Mouse (Mus musculus): ENCODE measurements at regions not wholly inside any gene's neighbourhood (a gene's known extent, or its start where the extent isn't known, plus 50 kb on each side); places are given as distances from the start of the nearest gene placed in this dataset.
A peak's percentile ranks its signal among the peaks of the same experiment; 100 is the strongest.

DNA sequence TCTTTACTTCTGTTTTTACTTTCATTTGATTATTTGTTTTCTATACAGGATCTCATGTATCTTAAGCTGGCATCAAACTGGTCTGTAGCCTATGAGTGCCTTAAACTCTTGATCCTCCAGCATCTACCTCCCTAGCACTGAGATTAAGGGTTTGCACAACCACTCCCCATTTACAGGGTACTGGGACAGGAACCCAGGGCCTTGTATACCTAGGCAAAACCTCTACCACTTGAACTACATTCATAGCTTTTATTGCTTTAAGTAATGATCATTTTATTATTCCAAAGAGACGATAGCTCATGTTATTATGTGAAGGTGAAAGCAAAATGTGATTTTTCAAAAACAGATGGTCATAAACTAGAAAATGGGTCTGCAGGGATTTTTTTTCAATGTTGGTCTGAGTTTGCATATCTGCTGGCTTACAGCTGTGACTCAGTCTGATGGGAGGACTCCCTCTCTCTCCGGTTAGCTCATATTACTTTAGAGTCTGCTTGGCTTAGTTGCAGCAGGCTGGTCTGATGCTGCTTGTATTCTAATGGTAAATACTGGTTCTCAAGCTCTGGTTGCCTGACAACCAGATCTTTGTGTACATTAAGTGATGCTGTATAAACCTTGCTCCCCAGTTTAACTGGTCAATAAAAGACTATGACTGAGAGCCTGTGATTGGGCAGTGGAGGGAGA lies 735.5 kb downstream of the Tmem132b start:
- no peak for TF ChIP-seq POLR2A (IDR thresholded peaks at IDR 0.05; ENCODE audit: borderline replicate concordance, extremely low read depth, insufficient read depth, insufficient read length)
- H3K36me3 ChIP-seq (ENCODE audit: control insufficient read depth, insufficient read depth, low read length), result no peaks in the 10 kb centered on the region
- ATAC-seq (ENCODE audit: low FRiP score, low read depth), result peak; percentile 92
- H3K4me3 ChIP-seq (replicated peaks; ENCODE audit: low read length), result no peak overlapping the region
- peak; percentile 48 for DNase-seq (ENCODE audit: low spot score)
- H3K9me3 ChIP-seq (ENCODE audit: control insufficient read depth, low read length), result no peaks in the 10 kb centered on the region
- H3K27me3 ChIP-seq (ENCODE audit: control insufficient read depth, insufficient read depth, low read length), result no peaks in the 10 kb centered on the region
- H3K4me1 ChIP-seq (ENCODE audit: control insufficient read depth, insufficient read depth, low read length), result no peaks in the 10 kb centered on the region
- H3K9ac ChIP-seq (ENCODE audit: low read depth, low read length, severe bottlenecking), result no peak overlapping the region
- no peak overlapping the region for H3K27ac ChIP-seq (replicated peaks; ENCODE audit: low read depth, low read length)
- 25% methylated on average over 2 of the region's 2 CpGs for WGBS
- no peak overlapping the region for H3K4me2 ChIP-seq (replicated peaks; ENCODE audit: low read depth, low read length, severe bottlenecking)

DNA sequence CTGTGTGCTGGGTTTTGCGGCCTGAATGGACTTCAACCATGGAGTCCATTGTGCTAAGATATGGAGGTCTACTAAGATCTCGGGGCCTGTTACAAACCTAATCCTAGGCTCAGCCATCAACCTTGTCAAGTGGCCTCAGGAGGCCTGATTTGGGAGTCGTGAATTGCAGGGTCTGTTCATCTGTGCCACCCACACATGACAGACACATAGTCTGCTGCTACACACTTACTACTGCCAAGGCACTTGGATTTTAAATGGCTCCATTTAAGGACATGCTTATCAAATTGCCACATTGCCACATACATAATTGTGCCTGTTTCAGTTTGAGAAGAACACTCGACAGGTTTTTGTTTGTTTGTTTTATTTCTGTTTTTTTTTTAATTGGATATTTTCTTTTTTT lies 737.0 kb downstream of the Tmem132b start:
- no peak overlapping the region for H3K27ac ChIP-seq (replicated peaks; ENCODE audit: low read depth, low read length)
- no peaks in the 10 kb centered on the region for H3K27me3 ChIP-seq (ENCODE audit: control insufficient read depth, insufficient read depth, low read length)
- WGBS, result 73% methylated on average over 4 of the region's 4 CpGs
- no peak overlapping the region for H3K4me3 ChIP-seq (replicated peaks; ENCODE audit: low read length)
- no peaks in the 10 kb centered on the region for H3K36me3 ChIP-seq (ENCODE audit: control insufficient read depth, insufficient read depth, low read length)
- no peaks in the 10 kb centered on the region for H3K9me3 ChIP-seq (ENCODE audit: control insufficient read depth, low read length)
- ATAC-seq (ENCODE audit: low FRiP score, low read depth) (no peak), DNase-seq (ENCODE audit: low spot score) (no peak)
- H3K9ac ChIP-seq (ENCODE audit: low read depth, low read length, severe bottlenecking), result no peak overlapping the region
- TF ChIP-seq POLR2A (IDR thresholded peaks at IDR 0.05; ENCODE audit: borderline replicate concordance, extremely low read depth, insufficient read depth, insufficient read length), result no peak
- no peak overlapping the region for H3K4me2 ChIP-seq (replicated peaks; ENCODE audit: low read depth, low read length, severe bottlenecking)
- no peaks in the 10 kb centered on the region for H3K4me1 ChIP-seq (ENCODE audit: control insufficient read depth, insufficient read depth, low read length)

DNA sequence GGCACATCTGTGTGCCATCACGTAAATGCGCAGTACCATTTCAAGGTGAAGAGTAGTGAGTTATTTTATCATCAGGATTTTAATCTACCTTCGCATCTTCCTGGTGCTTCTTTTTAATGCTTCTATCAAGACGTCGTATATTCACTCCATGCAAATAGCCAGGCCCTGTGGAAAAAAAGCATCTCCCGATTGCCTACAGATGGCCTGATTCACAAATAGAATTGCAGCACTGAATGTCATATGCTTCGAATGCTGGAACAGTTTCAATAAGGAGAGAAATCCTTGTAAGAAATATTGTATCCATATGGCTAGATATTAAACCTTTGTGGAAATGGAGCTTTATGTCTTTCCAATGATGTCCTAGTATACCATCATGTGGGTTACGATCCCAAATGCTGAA lies 742.7 kb downstream of the Tmem132b start:
- 74% methylated on average over 8 of the region's 8 CpGs for WGBS
- ATAC-seq (ENCODE audit: low FRiP score, low read depth), result no peak

DNA sequence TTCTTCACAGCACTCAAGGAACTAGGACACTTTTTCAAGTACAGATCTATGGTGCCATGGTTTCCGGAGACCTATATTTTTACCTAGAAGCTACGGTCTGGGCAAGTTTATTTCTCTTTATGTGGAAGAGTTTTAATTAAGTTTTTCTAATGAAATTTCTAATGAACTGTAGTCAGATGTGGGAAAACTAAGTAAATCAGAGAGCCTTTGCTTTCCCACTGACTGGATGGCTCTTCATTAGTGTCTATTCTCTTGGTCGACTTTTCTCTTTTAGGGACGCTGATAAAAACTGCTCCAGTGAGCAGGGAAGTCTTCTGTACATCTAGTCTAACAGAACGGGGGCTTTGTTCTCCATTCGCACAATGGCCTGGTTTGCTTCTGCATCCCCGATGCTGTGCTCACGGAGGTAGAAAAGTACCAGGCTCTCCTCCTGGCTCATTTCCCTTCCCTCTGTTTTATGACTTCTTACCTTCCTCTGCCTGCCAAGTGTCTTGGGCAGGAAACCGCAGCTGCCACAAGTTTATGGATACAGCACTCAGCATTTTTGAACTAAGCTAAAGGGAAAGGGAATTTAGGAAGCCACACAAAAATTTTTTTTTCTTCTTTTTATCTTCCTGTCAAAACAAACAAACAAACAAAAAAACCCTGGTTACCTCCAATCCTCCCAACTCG lies 749.6 kb downstream of the Tmem132b start:
- Histone ChIP-seq H3K27ac (replicated peaks; ENCODE audit: low read depth, low read length) (peak overlapping the region; percentile 39), H3K9ac (ENCODE audit: low read depth, low read length, severe bottlenecking) (no peak overlapping the region), H3K36me3 (ENCODE audit: control insufficient read depth, insufficient read depth, low read length) (no peaks in the 10 kb centered on the region), H3K27me3 (ENCODE audit: control insufficient read depth, insufficient read depth, low read length) (no peaks in the 10 kb centered on the region), H3K4me3 (replicated peaks; ENCODE audit: low read length) (no peak overlapping the region), H3K9me3 (ENCODE audit: control insufficient read depth, low read length) (no peaks in the 10 kb centered on the region), H3K4me2 (replicated peaks; ENCODE audit: low read depth, low read length, severe bottlenecking) (peak overlapping the region; percentile 21; the same call in 1 of the 2 replicates), H3K4me1 (ENCODE audit: control insufficient read depth, insufficient read depth, low read length) (peaks cover 10% of the 10 kb centered on the region; the same call in 1 of the 2 replicates)
- 17% methylated on average over 10 of the region's 10 CpGs for WGBS
- DNase-seq (ENCODE audit: low spot score), result peak; percentile 38
- no peak for ATAC-seq (ENCODE audit: low FRiP score, low read depth)
- no peak for TF ChIP-seq POLR2A (IDR thresholded peaks at IDR 0.05; ENCODE audit: borderline replicate concordance, extremely low read depth, insufficient read depth, insufficient read length)

More for the DNA sequence above, 742.7 kb downstream of the Tmem132b start:
- Histone ChIP-seq H3K9ac (ENCODE audit: low read depth, low read length, severe bottlenecking) (no peak overlapping the region), H3K4me1 (ENCODE audit: control insufficient read depth, insufficient read depth, low read length) (no peaks in the 10 kb centered on the region), H3K4me3 (replicated peaks; ENCODE audit: low read length) (no peak overlapping the region), H3K4me2 (replicated peaks; ENCODE audit: low read depth, low read length, severe bottlenecking) (no peak overlapping the region), H3K36me3 (ENCODE audit: control insufficient read depth, insufficient read depth, low read length) (no peaks in the 10 kb centered on the region), H3K9me3 (ENCODE audit: control insufficient read depth, low read length) (no peaks in the 10 kb centered on the region), H3K27ac (replicated peaks; ENCODE audit: low read depth, low read length) (no peak overlapping the region), H3K27me3 (ENCODE audit: control insufficient read depth, insufficient read depth, low read length) (no peaks in the 10 kb centered on the region)
- no peak for TF ChIP-seq POLR2A (IDR thresholded peaks at IDR 0.05; ENCODE audit: borderline replicate concordance, extremely low read depth, insufficient read depth, insufficient read length)
- peak; percentile 10 for DNase-seq (ENCODE audit: low spot score)

DNA sequence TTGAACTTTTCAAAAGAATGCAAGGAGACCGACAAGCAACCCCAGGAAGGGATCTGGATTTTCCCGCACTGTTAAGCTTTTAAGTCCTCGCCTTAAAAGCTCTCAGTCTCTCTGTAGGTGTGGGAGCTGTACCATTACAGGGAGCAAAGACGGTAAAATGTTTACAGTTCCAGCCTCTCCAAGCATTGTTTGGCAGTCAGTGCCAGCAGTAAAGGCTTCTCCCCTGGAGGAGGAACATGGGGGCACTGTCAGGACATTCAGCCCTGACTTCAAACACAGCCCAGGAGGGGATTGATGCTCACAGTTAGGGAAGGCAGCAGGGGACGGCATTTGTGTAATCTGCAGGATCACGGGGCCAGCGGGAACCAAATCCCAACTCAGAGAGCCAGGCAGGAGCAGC lies 750.2 kb downstream of the Tmem132b start:
- no peak overlapping the region for H3K4me3 ChIP-seq (replicated peaks; ENCODE audit: low read length)
- no peaks in the 10 kb centered on the region for H3K9me3 ChIP-seq (ENCODE audit: control insufficient read depth, low read length)
- peaks cover 10% of the 10 kb centered on the region; the same call in 1 of the 2 replicates for H3K4me1 ChIP-seq (ENCODE audit: control insufficient read depth, insufficient read depth, low read length)
- no peaks in the 10 kb centered on the region for H3K27me3 ChIP-seq (ENCODE audit: control insufficient read depth, insufficient read depth, low read length)
- H3K9ac ChIP-seq (ENCODE audit: low read depth, low read length, severe bottlenecking), result no peak overlapping the region
- no peak for TF ChIP-seq POLR2A (IDR thresholded peaks at IDR 0.05; ENCODE audit: borderline replicate concordance, extremely low read depth, insufficient read depth, insufficient read length)
- no peaks in the 10 kb centered on the region for H3K36me3 ChIP-seq (ENCODE audit: control insufficient read depth, insufficient read depth, low read length)
- DNase-seq (ENCODE audit: low spot score) (peak; percentile 17), ATAC-seq (ENCODE audit: low FRiP score, low read depth) (no peak; the same call in 1 of the 2 replicates)
- H3K4me2 ChIP-seq (replicated peaks; ENCODE audit: low read depth, low read length, severe bottlenecking), result peak overlapping the region; percentile 21
- peak overlapping the region; percentile 26; the same call in 1 of the 2 replicates for H3K27ac ChIP-seq (replicated peaks; ENCODE audit: low read depth, low read length)
- 6% methylated on average over 7 of the region's 7 CpGs for WGBS

Data from limb, embryonic 14.5 days (tissue).